In genomic region chr19:28452951-28453520, GRCm38 (mm10) we compare ENCODE assay signal across 8 mouse cellular contexts.
DNase-seq lines count a peak whose midpoint lies in the region; ATAC-seq and TF ChIP-seq lines count a peak whose summit lies in the region.

No protein-coding gene starts in this region.

- H3K27ac ChIP-seq in forebrain, embryonic 11.5 days (ENCODE audit: low read depth, low read length) = no peak overlapping the region
- H3K27ac ChIP-seq in neural tube, embryonic 15.5 days (replicated peaks) = peak overlapping the region; percentile 65; the same call in 1 of the 2 replicates

- WGBS in forebrain, embryonic 11.5 days = 18% methylated on average over 12 of the region's 12 CpGs
- WGBS in neural tube, embryonic 15.5 days = 13% methylated on average over 12 of the region's 12 CpGs
- 79% methylated on average over 12 of the region's 12 CpGs for WGBS in lung, adult 2 months

- no peaks in the 10 kb centered on the region for H3K9me3 ChIP-seq in forebrain, embryonic 11.5 days (ENCODE audit: control insufficient read depth, low read length)
- H3K9me3 ChIP-seq in neural tube, embryonic 15.5 days (replicated peaks) = no peaks in the 10 kb centered on the region

- DNase-seq in cerebellum, postnatal 25 days = peak; percentile 11 to 12
- DNase-seq in cerebellum, adult 18-20 months = no peak
- DNase-seq in forebrain, embryonic 11.5 days (ENCODE audit: low spot score) = peak; percentile 64
- peak; percentile 16 for DNase-seq in left cerebral cortex, adult 11 months (ENCODE audit: low spot score)
- no peak for DNase-seq in gastrocnemius, adult 8-10 months (ENCODE audit: low spot score in 2 of 2)
- DNase-seq in lung, adult 2 months = no peak

- H3K9ac ChIP-seq in forebrain, embryonic 11.5 days (ENCODE audit: low read length) = no peak overlapping the region
- no peak overlapping the region; the same call in 1 of the 2 replicates for H3K9ac ChIP-seq in neural tube, embryonic 15.5 days (replicated peaks)

- no peak for TF ChIP-seq CTCF in lung, adult 2 months (IDR thresholded peaks at IDR 0.05; ENCODE audit: insufficient read depth, low read length)

- no peak for TF ChIP-seq POLR2A in lung, adult 2 months (IDR thresholded peaks at IDR 0.05; ENCODE audit: borderline replicate concordance, extremely low read depth, low read depth, low read length)

- peak overlapping the region; percentile 31 for H3K4me2 ChIP-seq in forebrain, embryonic 11.5 days (ENCODE audit: low read depth, low read length, severe bottlenecking)
- peak overlapping the region; percentile 43 for H3K4me2 ChIP-seq in neural tube, embryonic 15.5 days

- no peaks in the 10 kb centered on the region for H3K36me3 ChIP-seq in forebrain, embryonic 11.5 days (ENCODE audit: control insufficient read depth, insufficient read depth, low read length)
- H3K36me3 ChIP-seq in neural tube, embryonic 15.5 days = no peaks in the 10 kb centered on the region

- no peak overlapping the region for H3K4me3 ChIP-seq in forebrain, embryonic 11.5 days (ENCODE audit: low read depth, low read length)
- H3K4me3 ChIP-seq in neural tube, embryonic 15.5 days (replicated peaks) = no peak overlapping the region
- no peak overlapping the region for H3K4me3 ChIP-seq in lung, adult 2 months (replicated peaks; ENCODE audit: extremely low read depth, low read depth, low read length)

- H3K27me3 ChIP-seq in forebrain, embryonic 11.5 days (ENCODE audit: control insufficient read depth, insufficient read depth, low read length) = no peaks in the 10 kb centered on the region
- no peaks in the 10 kb centered on the region for H3K27me3 ChIP-seq in neural tube, embryonic 15.5 days (replicated peaks)

- ATAC-seq in forebrain, embryonic 11.5 days (replicated peaks; ENCODE audit: low FRiP score) = peak; percentile 60; the same call in 1 of the 2 replicates
- peak; percentile 76 for ATAC-seq in neural tube, embryonic 15.5 days (ENCODE audit: low FRiP score)
- no peak for ATAC-seq in cerebellum, adult (ENCODE audit: insufficient number of reproducible peaks, low FRiP score, low TSS enrichment)

- no peaks in the 10 kb centered on the region; the same call in 1 of the 2 replicates for H3K4me1 ChIP-seq in forebrain, embryonic 11.5 days (replicated peaks; ENCODE audit: control insufficient read depth, insufficient read depth, low read length)
- H3K4me1 ChIP-seq in neural tube, embryonic 15.5 days = peaks cover 13% of the 10 kb centered on the region
- no peaks in the 10 kb centered on the region for H3K4me1 ChIP-seq in lung, adult 2 months (ENCODE audit: control insufficient read depth, insufficient read depth, low read length)

Comparison
In these comparisons a context has a peak if more than half of its experiments do, and no peak if none do; other contexts are left out.
1. DNase-seq: peak in cerebellum, postnatal 25 days (2 of 2), forebrain, embryonic 11.5 days (single experiment) and left cerebral cortex, adult 11 months (single experiment); none in cerebellum, adult 18-20 months (0 of 2), gastrocnemius, adult 8-10 months (0 of 2) and lung, adult 2 months (single experiment).